Mouse (Mus musculus) bone marrow, adult 2 months (tissue): ENCODE results near the gene Klhl23.

ENCODE experiments used
- CTCF ChIP-seq: fragments of 200-500 bp; IDR thresholded peaks from 2 replicates; pipeline ENCODE4 v1.5.1; 2011; ENCODE audit warnings: low read length, control low read depth; ENCODE audit not compliant: control insufficient read depth, insufficient read depth
- POLR2A ChIP-seq: fragments of 200-500 bp; IDR thresholded peaks from 2 replicates; pipeline ENCODE4 v1.6.1; 2011; ENCODE audit warnings: low read depth, mild to moderate bottlenecking, control low read depth, low read length, borderline replicate concordance; ENCODE audit not compliant: control insufficient read depth

DNA sequence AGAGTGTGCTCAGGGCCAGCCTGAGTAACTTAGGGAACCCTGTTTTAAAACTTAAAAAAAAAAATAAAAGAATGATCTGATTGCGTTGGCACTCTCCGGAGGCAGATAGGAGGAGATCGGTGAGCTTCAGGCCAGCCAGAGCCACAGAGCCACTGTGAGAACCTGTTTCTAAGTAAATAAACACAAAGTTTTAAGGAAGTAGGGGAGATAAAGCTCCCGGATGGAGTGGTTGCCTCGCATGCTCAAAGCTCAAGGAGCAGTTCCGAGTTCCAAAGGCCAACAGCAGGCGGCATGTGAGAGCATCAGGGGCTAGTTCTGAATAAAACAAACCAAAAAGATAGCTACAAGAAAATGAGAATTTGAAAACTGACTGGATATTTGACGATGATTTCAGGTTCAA, 34.6 kb downstream of the Klhl23 start:
- TF ChIP-seq CTCF (0 out of 2 replicates have a peak, but pooled peaks have one; percentile 4), POLR2A (no peak)
